Mouse (Mus musculus) limb, embryonic 14.5 days (tissue): ENCODE data around the gene C1s1. TPM values are rescaled to one million over a fixed set of nuclear protein-coding genes. Genes with fewer than 3 reads are reported as not detected.
A peak's percentile ranks its signal among the peaks of the same experiment; 100 is the strongest.

Experiments used
- ATAC-seq: fragments of 200-750 bp; cut with Nextera tagmentation; 2 replicates; pipeline ENCODE4 v1.8.0; 2017; ENCODE audit warnings: low read depth, moderate number of reproducible peaks, moderate TSS enrichment; ENCODE audit not compliant: low FRiP score
- DNase-seq: peaks from one replicate; pipeline ENCODE4 v3.0.0-alpha.2; 2015; ENCODE audit warnings: low spot score
- H3K27ac ChIP-seq: fragments of 300-500 bp; sonication (generic); replicated peaks from 2 replicates; pipeline ENCODE4 v1.5.1; 2014; ENCODE audit warnings: low read depth, mild to moderate bottlenecking, low read length, moderate library complexity, mixed read lengths
- H3K27me3 ChIP-seq: fragments of 300-500 bp; sonication (generic); 2 replicates; pipeline ENCODE4 v1.6.1; 2014; ENCODE audit warnings: low read length, mixed read lengths; ENCODE audit not compliant: control insufficient read depth, insufficient read depth
- H3K36me3 ChIP-seq: fragments of 300-500 bp; sonication (generic); 2 replicates; pipeline ENCODE4 v1.6.1; 2014; ENCODE audit warnings: mild to moderate bottlenecking, low read length, moderate library complexity, mixed read lengths; ENCODE audit not compliant: control insufficient read depth, insufficient read depth
- H3K4me1 ChIP-seq: fragments of 300-500 bp; sonication (generic); 2 replicates; pipeline ENCODE4 v1.6.1; 2014; ENCODE audit warnings: antibody characterized with exemption, low read length, mixed read lengths; ENCODE audit not compliant: control insufficient read depth, insufficient read depth
- H3K4me2 ChIP-seq: fragments of 300-500 bp; sonication (generic); replicated peaks from 2 replicates; pipeline ENCODE4 v1.6.1; 2014; ENCODE audit warnings: low read depth, mild to moderate bottlenecking, low read length, moderate library complexity; ENCODE audit not compliant: severe bottlenecking
- H3K4me3 ChIP-seq: fragments of 300-500 bp; sonication (generic); replicated peaks from 2 replicates; pipeline ENCODE4 v1.5.1; 2014; ENCODE audit warnings: low read length
- H3K9ac ChIP-seq: fragments of 300-500 bp; sonication (generic); 2 replicates; pipeline ENCODE4 v1.6.1; 2014; ENCODE audit warnings: mild to moderate bottlenecking, low read depth, low read length, moderate library complexity; ENCODE audit not compliant: severe bottlenecking
- H3K9me3 ChIP-seq: fragments of 300-500 bp; sonication (generic); 2 replicates; pipeline ENCODE4 v1.6.1; 2016; ENCODE audit warnings: low read length; ENCODE audit not compliant: control insufficient read depth
- POLR2A ChIP-seq: fragments of 200-500 bp; IDR thresholded peaks from 2 replicates; pipeline ENCODE4 v1.8.0; 2012; ENCODE audit warnings: inconsistent platforms, mild to moderate bottlenecking, moderate library complexity, borderline replicate concordance; ENCODE audit not compliant: insufficient read depth, insufficient read length; ENCODE audit errors: extremely low read depth
- WGBS: fragments of 180-500 bp; shearing (Covaris S2); extraction: QIAGEN DNeasy Blood & Tissue Kit; methylation state at CpG from one replicate; pipeline ENCODE4 v1.1.7; 2014; 5-methylcytosine and 5-hydroxymethylcytosine counted together
- polyA plus RNA-seq, 2 experiments: library from polyadenylated mRNA; depleted of rRNA in 1 of 2; stranded (reverse) in 1 of 2; unstranded in 1 of 2; fragments of >200 nt; fragmentation: Nextera tagmentation in 1 of 2; extraction: Ambion mirVana in 1 of 2; gene quantifications; 2 replicates each; pipeline versions ENCODE4 v1.2.1 to v1.2.3; 2012 to 2014

C1s1 gene
- polyA plus RNA-seq, 2 experiments, result 3.4 to 7.9 TPM

DNA sequence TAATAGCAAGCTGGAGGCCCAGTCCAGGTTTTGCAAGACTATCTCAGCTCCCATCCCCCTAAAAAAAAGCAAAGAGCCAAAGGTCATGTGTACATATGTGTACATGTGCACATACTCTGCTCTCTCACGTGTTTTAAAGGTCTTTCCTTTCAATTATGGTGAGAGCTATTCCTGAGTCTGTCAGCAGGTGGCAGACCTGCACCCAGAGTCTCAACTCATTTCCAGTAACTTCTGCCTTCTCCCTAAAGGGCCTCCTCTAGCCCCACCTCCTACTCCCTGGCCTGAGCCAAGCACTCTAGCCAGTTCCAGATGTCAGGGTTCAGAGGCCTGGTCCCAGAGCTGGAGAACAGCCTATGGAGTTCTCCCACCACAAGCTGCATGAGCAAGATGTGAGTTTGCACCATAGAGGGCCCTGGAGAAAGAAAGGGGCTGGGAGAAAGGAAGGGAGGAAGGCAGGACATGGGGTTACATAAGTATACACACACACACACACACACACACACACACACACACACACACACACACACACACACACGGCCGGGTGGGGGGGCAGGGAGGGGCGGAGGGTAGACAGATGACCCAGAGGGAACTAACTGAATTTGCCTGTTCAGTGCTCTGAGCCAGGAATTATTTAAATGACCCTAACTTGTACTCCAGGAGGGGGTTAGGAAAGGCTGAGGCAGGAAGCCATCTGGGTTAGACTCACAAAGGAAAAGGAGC is 49.2 kb downstream of the C1s1 start, which contains the start of gene C1rl:
Gene C1rl, plus strand, starts transcription at position 272 of the 720 bp plus-strand sequence.
- Histone ChIP-seq H3K9ac (no peak within 1 kb of the TSS), H3K4me1 (0 out of 2 replicates have a peak, but pooled peaks cover 5% of the 10 kb centered on the region), H3K4me3 (no peak within 1 kb of the TSS), H3K9me3 (no peaks in the 10 kb centered on the region), H3K27ac (no peak within 1 kb of the TSS), H3K27me3 (no peaks in the 10 kb centered on the region), H3K4me2 (no peak within 1 kb of the TSS), H3K36me3 (no peaks in the 10 kb centered on the region)
- ATAC-seq (peak; percentile 87), DNase-seq (peak; percentile 78)
- TF ChIP-seq POLR2A, result no peak
- WGBS, result 48% methylated on average over 4 of the region's 4 CpGs

GRCm38 (mm10) chr6:124491427-124491826 is 50.7 kb downstream of the C1s1 start:
- WGBS, result 83% methylated on average over 6 of the region's 6 CpGs
- Histone ChIP-seq H3K4me1 (0 out of 2 replicates have a peak, but pooled peaks cover 5% of the 10 kb centered on the region), H3K4me2 (no peak overlapping the region), H3K9ac (no peak overlapping the region), H3K36me3 (no peaks in the 10 kb centered on the region), H3K27ac (no peak overlapping the region), H3K9me3 (no peaks in the 10 kb centered on the region), H3K4me3 (no peak overlapping the region), H3K27me3 (no peaks in the 10 kb centered on the region)
- ATAC-seq (no peak), DNase-seq (no peak)
- TF ChIP-seq POLR2A, result no peak

- Histone ChIP-seq H3K36me3 (no peaks in the 10 kb centered on the region), H3K27me3 (no peaks in the 10 kb centered on the region), H3K27ac (no peak overlapping the region), H3K4me1 (0 out of 2 replicates have a peak, but pooled peaks cover 5% of the 10 kb centered on the region), H3K9me3 (no peaks in the 10 kb centered on the region), H3K4me2 (no peak overlapping the region), H3K9ac (no peak overlapping the region), H3K4me3 (no peak overlapping the region)
- no peak for TF ChIP-seq POLR2A
- WGBS, result 74% methylated on average over 4 of the region's 4 CpGs
- DNase-seq, result no peak
- no peak for ATAC-seq
Measured at GRCm38 (mm10) chr6:124488952-124489351, 53.2 kb downstream of the C1s1 start.

DNA sequence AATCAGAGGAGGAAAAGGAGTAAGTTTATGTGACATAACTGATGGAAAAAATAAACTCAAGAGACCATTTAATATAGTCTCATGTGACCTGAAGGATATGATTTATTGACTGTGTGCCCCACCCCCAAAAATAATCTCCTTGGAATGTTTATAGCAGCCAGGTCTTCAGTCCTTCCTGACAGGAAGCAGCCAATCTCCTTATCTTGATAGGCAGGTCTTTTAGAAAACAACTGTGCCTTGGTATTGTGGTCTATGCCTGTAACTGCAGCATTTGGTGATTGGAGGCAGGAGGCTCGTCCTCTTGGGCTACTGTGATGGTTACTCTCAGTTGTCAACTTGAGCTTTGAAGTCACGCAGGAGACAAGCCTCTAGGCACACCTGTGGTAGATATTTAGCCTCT is 54.6 kb downstream of the C1s1 start:
- no peak overlapping the region for H3K4me3 ChIP-seq
- no peak overlapping the region for H3K9ac ChIP-seq
- no peaks in the 10 kb centered on the region for H3K27me3 ChIP-seq
- H3K9me3 ChIP-seq, result no peaks in the 10 kb centered on the region
- no peak for ATAC-seq
- TF ChIP-seq POLR2A, result no peak
- 36% methylated on average over 2 of the region's 2 CpGs for WGBS
- no peak overlapping the region for H3K4me2 ChIP-seq
- H3K36me3 ChIP-seq, result no peaks in the 10 kb centered on the region
- DNase-seq, result no peak
- H3K27ac ChIP-seq, result no peak overlapping the region
- H3K4me1 ChIP-seq, result no peaks in the 10 kb centered on the region

GRCm38 (mm10) chr6:124485414-124486144 is 56.6 kb downstream of the C1s1 start:
- DNase-seq, result no peak
- H3K4me2 ChIP-seq, result peak overlapping the region; percentile 6; the same call in 1 of the 2 replicates

More at GRCm38 (mm10) chr6:124485414-124486144, 56.6 kb downstream of the C1s1 start:
- no peaks in the 10 kb centered on the region for H3K9me3 ChIP-seq
- no peaks in the 10 kb centered on the region for H3K27me3 ChIP-seq
- TF ChIP-seq POLR2A, result no peak
- no peaks in the 10 kb centered on the region for H3K36me3 ChIP-seq
- ATAC-seq, result no peak
- H3K9ac ChIP-seq, result no peak overlapping the region
- H3K27ac ChIP-seq, result no peak overlapping the region
- no peak overlapping the region for H3K4me3 ChIP-seq
- H3K4me1 ChIP-seq, result no peaks in the 10 kb centered on the region
- WGBS, result 42% methylated on average over 21 of the region's 21 CpGs
